Mouse (Mus musculus) gastrocnemius, adult 2 months (tissue): ENCODE measurements around the gene Ccdc124. TPM values are rescaled to one million over a fixed set of nuclear protein-coding genes. Genes with fewer than 3 reads are reported as not detected.
"Not testable (repeated sequence)": the region's sequence is repeated elsewhere in the genome, so short reads cannot be mapped to it uniquely, and the experiment has no call there.

ENCODE experiments used
- DNase-seq: peaks from one replicate; pipeline ENCODE4 v3.0.0; 2022
- H3K27ac ChIP-seq: fragments of 200-600 bp; 2 replicates; pipeline ENCODE4 v1.8.1; 2022; ENCODE audit warnings: mild to moderate bottlenecking
- H3K4me3 ChIP-seq: fragments of 200-600 bp; 2 replicates; pipeline ENCODE4 v1.8.1; 2022; ENCODE audit warnings: mild to moderate bottlenecking, moderate library complexity
- CTCF ChIP-seq: fragments of 200-600 bp; IDR thresholded peaks from 2 replicates; pipeline ENCODE4 v1.8.1; 2022; ENCODE audit warnings: antibody characterized with exemption, mild to moderate bottlenecking, moderate library complexity
- intact Hi-C: fragments of 180-260 bp; cut with DNase I; formaldehyde crosslinking; loops from one replicate; pipeline ENCODE4 v1.15.1; 2025
- total RNA-seq, 2 experiments: library from RNA; stranded (reverse); gene quantifications; 2 replicates each; pipeline ENCODE4 v1.2.3; 2021

Ccdc124 gene
- total RNA-seq, 2 experiments from 2014 or later, result 65.6 to 73.1 TPM

DNA sequence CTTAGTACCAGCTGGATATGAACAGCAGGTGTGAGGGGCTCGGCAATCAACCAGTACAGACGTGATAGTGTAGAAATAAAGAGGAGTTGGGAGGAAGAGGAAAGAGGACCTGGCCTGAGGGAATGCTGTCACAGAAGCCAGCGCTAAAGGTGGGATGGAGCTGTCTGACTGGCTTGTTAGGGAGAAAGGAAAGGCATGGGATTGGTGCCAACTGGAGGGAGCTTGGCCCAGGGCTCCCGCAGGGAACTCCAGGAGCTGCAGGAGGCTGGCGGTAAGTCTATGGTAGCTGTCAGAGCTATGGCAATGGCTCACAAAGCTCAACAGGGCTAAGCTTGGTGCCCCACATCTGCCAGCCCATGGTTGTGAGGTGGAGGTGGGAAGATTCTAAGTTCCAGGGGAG, 28.5 kb upstream of the Ccdc124 start:
- H3K4me3 ChIP-seq, result no peak overlapping the region
- intact Hi-C loops, result no loop called here
- no peak overlapping the region for H3K27ac ChIP-seq
- no peak for TF ChIP-seq CTCF
- no peak for DNase-seq

DNA sequence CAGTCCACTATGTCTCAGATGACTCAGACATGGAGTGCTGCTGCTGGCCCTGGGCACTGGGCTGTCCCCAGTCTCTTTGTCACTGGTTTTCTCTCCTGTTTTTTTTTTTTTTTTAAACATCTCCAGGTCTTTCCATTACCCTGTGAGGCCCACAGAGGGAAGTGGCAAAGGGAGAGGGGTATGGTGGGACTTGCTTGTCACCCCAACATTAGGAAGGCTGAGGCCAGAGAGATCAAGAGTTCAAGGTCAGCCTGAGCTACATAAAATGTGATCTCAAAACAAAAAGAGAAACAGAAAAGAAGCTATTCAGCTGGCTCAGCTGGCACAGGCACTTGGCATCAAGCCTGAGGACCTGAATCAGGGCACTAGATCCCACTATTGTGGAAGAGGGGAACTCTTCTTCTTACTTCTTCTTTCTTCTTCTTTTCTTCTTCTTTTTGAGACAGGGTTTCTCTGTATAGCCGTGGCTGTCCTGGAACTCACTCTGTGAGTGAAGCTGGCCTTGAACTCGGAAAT, 27.2 kb upstream of the Ccdc124 start:
- intact Hi-C loops, result no loop called here
- no peak for DNase-seq
- Histone ChIP-seq H3K27ac (no peak overlapping the region), H3K4me3 (no peak overlapping the region)
- TF ChIP-seq CTCF, result no peak

DNA sequence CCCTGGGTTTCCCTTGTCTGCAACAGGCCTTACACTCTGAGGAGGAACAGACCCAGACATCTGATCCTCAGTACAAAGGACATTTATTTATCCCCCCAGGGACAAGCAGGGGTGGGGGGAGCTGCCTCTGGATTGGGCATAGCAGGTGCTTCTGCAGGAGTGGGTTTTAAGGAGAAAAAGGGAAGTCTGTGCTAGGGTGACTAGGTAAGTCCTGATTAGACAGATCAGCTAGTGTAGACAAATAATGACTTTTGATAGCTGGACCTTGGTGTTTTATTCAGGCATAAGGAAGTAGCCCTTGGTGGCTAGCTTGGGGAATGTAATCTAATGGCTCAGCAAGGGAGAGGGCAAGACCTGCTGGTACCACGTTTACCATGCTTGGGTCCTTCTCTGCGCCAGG, 25.5 kb upstream of the Ccdc124 start:
- no peak overlapping the region for H3K4me3 ChIP-seq
- TF ChIP-seq CTCF, result no peak
- DNase-seq, result no peak
- intact Hi-C loops, result loop anchor here (2.0 kb wide), 1 partner anchor 66 kb away; no protein-coding TSS in a partner anchor
- H3K27ac ChIP-seq, result no peak overlapping the region

DNA sequence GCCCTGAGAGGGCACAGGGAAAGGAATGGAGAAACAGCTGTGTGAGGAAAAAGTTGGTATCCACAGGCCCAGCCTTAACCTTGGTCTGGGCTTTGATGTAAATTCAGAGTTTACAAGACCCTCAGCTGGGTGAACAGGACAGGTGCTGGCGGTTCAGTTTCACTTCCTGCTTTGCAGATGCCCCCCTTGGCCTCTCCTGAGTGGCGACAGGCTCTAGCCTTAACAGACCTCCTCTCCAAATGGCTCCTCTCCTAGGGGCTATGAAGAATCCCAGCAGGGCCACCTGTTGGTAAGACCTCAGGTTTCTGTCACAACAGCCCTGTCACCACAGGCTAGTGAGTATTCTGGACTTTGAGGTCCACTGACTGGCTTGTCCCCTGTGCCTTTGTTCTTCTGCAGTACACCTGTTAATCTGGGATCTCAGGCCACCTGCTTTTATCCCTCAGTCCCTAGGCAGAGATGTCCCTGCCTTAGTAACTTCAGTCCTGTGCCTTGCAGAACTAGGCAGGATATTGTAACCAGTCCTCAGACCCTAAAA, 25.0 kb upstream of the Ccdc124 start:
- no peak overlapping the region for H3K4me3 ChIP-seq
- TF ChIP-seq CTCF, result no peak
- no peak overlapping the region for H3K27ac ChIP-seq
- no peak for DNase-seq
- intact Hi-C loops, result loop anchor here (2.0 kb wide), 1 partner anchor 66 kb away; no protein-coding TSS in a partner anchor

DNA sequence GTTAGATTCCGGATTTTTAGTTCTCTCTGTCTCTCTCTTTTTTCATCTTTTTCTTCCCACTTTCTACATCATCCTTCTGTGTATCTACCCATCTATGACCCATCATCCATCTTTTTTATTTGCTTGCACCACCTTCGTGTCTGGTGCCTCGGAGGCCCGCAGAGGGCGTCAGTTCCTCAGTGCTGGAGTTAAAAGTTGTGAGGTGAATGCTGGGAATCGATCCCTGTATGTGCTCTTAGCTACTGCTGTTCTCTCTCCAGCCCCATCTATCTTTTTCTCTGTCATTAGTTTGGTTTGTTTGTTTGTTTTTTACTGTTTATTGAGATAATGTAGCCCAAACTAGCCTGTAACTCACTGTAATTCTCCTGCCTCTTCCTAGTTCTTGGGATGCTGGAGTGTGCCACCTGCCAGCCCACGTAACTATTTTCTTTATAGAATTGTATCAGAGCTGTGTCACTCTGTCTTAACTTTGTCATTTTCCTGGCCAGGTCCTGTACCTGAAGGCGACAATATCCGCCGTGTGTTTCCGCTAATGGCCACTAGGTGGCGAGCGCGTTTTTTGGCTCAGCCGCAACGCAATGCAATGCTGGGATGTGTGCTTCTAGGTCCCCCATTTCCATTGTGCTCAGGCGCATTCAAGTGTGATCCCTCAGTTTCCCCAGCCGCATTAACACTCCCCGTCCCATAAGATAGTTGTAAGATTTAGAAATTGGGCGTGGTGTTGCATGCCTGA, 24.1 kb upstream of the Ccdc124 start:
- H3K4me3 ChIP-seq, result peak overlapping the region; percentile 90
- TF ChIP-seq CTCF, result peak; percentile 80
- peak; percentile 87 for DNase-seq
- intact Hi-C loops, result loop anchor here (2.0 kb wide), 1 partner anchor 67 kb away; no protein-coding TSS in a partner anchor
- peak overlapping the region; percentile 99 for H3K27ac ChIP-seq

DNA sequence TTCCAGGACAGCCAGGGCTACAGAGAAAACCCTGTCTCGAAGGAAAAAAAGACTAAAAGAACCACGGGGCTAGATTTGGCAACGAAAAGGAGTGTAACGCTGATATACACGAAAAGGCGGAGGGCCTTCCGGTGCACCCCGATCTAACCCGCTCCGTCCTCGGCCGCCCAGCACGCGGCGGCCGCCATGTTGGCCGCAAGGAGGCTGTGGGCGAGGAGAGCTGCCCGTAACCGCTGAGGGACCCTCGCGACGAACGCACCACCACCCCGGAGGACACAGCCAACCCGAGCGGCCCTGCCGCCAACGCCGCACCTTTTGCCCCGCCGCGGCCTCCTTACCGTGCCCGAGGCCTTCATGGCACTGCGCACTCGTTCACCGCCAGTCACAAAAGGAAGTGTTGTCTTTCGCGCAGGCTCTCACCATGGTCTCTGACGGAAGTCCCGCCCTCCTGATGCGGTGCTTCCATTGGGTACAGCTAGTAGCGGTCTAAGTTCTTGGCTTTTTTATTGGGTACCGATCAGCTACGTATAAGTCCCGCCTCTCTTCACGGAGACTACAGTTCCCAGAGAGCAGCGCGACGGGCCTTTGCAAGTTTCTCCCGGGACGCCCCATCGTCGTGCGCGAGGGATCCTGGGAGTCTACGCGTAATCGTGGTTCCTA, 23.4 kb upstream of the Ccdc124 start, which contains the start of gene Rpl18a:
Gene Rpl18a, minus strand, starts transcription at position 392 of the 660 bp plus-strand sequence.
- intact Hi-C loops, result no loop called here
- H3K27ac ChIP-seq, result peak within 1 kb of the TSS; percentile 99
- peak; percentile 31 for TF ChIP-seq CTCF
- peak; percentile 95 for DNase-seq
- peak within 1 kb of the TSS; percentile 90 for H3K4me3 ChIP-seq

DNA sequence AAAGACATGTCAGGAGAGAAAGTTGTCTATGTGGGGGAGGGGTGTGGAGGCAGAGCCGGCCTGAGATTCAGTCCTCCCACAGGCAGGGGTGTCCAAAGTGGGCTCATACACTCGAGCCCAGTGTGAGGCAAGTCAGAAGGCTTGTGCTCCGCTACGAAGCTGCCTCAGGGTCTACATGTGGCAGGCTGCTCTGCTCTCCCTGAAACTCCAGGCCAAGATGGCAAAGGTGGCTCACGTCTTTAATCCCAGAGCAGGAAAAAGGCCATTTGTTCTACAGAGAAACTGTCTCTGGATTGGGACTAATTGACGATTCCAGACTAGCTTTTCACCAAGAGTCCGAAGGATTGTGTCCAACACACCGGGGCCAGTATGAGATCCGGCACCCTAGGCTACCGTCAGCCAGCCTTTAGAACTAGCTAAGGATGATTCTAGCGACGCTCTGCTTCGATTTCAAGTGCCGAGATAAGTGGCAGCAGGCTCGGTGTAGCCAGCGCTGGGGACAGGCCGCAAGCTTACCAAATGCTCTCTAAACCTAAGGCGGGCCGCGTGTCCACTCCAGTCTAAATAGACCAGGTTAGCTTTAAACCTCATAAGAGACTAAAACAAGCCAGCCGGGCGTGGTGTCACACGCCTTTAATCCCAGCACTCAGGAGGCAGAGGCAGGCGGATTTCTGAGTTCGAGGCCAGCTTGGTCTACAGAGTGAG, 22.7 kb upstream of the Ccdc124 start:
- peak overlapping the region; percentile 99 for H3K27ac ChIP-seq
- H3K4me3 ChIP-seq, result peak overlapping the region; percentile 90
- intact Hi-C loops, result no loop called here
- no peak for TF ChIP-seq CTCF
- no peak for DNase-seq

DNA sequence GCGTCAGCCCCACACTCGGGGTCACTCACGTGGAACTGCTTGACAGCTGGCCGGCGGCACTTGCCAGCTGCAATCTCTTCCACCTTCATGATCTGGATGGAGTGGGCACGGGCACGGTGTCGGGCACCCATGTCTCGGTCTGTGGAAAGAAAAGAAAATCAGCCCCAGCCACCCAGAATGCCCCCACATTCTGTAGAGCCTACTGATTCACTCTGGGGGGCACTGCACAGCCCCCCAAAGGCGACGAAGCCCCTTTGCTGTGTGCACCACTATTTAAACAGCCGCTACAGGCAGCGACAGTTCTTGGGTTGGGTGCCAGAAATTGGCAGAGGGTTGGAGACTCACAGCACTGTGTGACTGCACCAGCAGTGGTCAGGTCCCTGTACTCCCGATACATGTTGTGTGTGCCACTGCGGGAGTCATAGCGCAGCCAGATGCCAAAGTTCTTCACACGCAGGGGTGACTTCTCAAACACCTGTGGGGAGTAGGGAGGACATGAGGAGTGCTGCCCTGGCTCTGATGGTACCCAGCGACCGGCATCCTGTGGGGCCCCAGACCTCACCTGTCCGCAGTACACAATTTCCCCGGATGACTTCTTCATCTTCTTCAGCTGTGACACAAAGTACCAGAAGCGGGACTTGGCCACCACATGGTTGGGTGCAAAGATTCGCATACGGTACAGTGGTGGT, 22.0 kb upstream of the Ccdc124 start:
- peak overlapping the region; percentile 90 for H3K4me3 ChIP-seq
- intact Hi-C loops, DNase-seq, H3K27ac ChIP-seq: not testable (repeated sequence)

DNA sequence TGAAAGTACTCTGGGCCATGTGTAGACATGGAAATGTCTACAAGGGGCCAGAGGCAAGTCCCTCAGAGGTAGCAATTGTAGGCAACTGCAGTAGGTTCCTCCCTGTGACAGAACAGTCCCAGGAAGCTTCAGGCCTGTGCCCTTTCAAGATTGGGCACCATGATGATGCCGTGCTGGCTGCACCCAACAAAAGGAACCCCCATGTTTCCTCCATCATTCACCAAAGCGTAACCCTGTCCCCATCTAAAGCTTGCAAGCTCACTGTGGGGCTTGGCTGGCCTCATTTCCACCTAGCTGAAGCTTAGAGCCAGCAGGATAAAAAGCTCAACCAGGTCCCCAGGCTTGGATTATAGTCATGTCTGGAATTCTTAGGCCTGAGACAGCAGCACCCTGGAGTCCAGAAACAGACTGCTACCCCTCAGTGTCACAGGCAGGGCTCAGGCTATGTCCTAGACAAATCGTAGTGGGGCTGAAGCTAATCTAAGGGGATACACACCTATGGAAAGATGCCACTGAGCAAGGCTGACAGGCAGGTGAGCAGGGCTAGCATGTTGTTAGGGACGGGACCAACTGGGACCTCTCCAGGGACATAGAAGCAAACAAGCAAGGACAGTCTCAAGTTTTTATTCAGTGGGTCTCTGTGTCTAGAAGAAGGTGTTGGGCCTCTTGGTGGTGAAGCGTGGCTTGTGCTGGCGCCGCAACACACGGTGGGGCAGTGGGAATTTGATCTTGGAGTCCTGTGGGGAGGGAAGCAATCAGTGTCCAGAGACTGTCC, 21.2 kb upstream of the Ccdc124 start:
- no peak for DNase-seq
- H3K4me3 ChIP-seq, result no peak overlapping the region
- intact Hi-C loops, result no loop called here
- no peak overlapping the region for H3K27ac ChIP-seq
- TF ChIP-seq CTCF, result no peak

DNA sequence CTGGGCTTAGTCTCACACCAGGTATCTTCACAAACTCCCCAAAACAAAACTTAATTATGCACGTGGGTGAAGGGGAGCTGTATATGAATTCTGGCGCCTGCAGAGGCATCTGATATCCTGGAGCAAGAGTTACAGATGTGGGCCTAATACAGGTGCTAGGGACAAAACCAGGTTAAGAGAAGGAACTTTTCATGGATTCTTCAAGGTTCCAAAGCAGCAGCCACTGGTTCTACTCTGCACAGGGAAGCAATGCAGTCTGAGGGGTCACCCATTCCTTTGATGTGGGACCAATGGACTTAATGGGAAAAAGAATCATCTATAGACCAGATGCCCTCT, 20.6 kb upstream of the Ccdc124 start:
- Histone ChIP-seq H3K27ac (no peak overlapping the region), H3K4me3 (no peak overlapping the region)
- intact Hi-C loops, result no loop called here
- DNase-seq, result no peak
- TF ChIP-seq CTCF, result no peak

DNA sequence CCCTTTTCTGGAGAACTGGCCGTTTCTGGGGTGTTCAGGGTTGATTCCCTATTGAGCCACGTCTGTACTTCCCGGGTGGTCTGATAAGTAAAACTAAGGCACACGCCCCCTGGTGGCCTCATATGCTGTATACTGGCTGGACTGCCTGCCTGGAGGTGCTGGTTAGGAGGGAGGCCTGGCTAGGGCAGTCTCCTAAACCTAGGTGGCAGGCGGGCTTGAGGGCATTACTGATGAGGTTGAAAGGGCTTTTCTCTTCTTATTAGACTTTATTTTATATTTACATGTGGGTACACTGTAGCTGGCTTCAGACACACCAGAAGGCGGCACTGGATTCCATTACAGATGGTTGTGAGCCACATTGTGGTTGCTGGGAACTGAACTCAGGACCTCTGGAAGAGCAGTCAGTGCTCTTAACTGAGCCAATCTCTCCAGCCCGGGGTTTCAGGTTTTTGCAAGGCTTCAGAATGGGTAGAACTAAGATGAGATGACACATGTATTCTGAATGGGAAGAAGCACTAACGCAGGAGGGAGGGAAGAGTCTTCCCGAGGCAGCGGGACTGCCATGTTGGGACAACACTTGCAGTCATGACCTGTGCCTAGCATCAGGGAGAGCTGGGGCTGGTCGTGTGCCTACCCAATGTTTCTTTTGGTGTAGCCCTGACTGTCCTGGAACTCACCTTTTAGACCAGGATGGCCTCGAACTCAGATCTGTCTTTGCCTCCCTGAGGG, 20.1 kb upstream of the Ccdc124 start:
- Histone ChIP-seq H3K4me3 (no peak overlapping the region), H3K27ac (no peak overlapping the region)
- intact Hi-C loops, result loop anchor here (2.0 kb wide), 1 partner anchor 19 kb away; no protein-coding TSS in a partner anchor
- peak; percentile 79 for TF ChIP-seq CTCF
- DNase-seq, result peak; percentile 78
